In genomic region chr7:143338690-143339089, GRCm38 (mm10) we compare ENCODE assay signal across 23 mouse cellular contexts.
DNase-seq lines count a peak whose midpoint lies in the region; ATAC-seq and TF ChIP-seq lines count a peak whose summit lies in the region.
"Had no signal": no experiment of that assay in that cellular context is flagged by ENCODE, and none has a peak within 500 bp of the region (broad histone marks: within the 10 kb centered on the region; RNA-seq: fewer than 3 reads in every experiment).

No protein-coding gene starts in this region.

- no peak for TF ChIP-seq POLR2A in kidney, adult 2 months (IDR thresholded peaks at IDR 0.05; ENCODE audit: low read depth, low read length)
- TF ChIP-seq POLR2A in brain, embryonic 14.5 days (IDR thresholded peaks at IDR 0.05; ENCODE audit: borderline replicate concordance, extremely low read depth, insufficient read depth, insufficient read length, poor library complexity, severe bottlenecking): no peak
- TF ChIP-seq POLR2A in limb, embryonic 14.5 days (IDR thresholded peaks at IDR 0.05; ENCODE audit: borderline replicate concordance, extremely low read depth, insufficient read depth, insufficient read length): no peak

- no peak overlapping the region for H3K27ac ChIP-seq in hindbrain, embryonic 15.5 days (replicated peaks)
- H3K27ac ChIP-seq in hindbrain, embryonic 13.5 days: no peak overlapping the region
- H3K27ac ChIP-seq in kidney, postnatal 0 days: no peak overlapping the region
- H3K27ac ChIP-seq in kidney, adult 2 months (ENCODE audit: insufficient read depth, low read depth, low read length): no peak overlapping the region
- no peak overlapping the region for H3K27ac ChIP-seq in limb, embryonic 14.5 days (replicated peaks; ENCODE audit: low read depth, low read length)
- H3K27ac ChIP-seq: forebrain, embryonic 12.5 days; gastrocnemius, adult 2 months; heart, embryonic 10.5 days; intestine, embryonic 15.5 days; layer of hippocampus, adult 2 months; liver, embryonic 15.5 days; macrophage; midbrain, embryonic 15.5 days; neural tube, embryonic 15.5 days had no signal

- no peak overlapping the region for H3K4me3 ChIP-seq in hindbrain, embryonic 15.5 days
- no peak overlapping the region for H3K4me3 ChIP-seq in hindbrain, embryonic 13.5 days
- H3K4me3 ChIP-seq in kidney, postnatal 0 days (replicated peaks; ENCODE audit: low read depth, low read length): no peak overlapping the region
- H3K4me3 ChIP-seq in kidney, adult 2 months (ENCODE audit: insufficient read depth, low read depth, low read length): no peak overlapping the region
- H3K4me3 ChIP-seq in limb, embryonic 14.5 days (replicated peaks; ENCODE audit: low read length): no peak overlapping the region
- H3K4me3 ChIP-seq: forebrain, embryonic 12.5 days; gastrocnemius, adult 2 months; heart, embryonic 10.5 days; intestine, embryonic 15.5 days; layer of hippocampus, adult 2 months; liver, embryonic 15.5 days; midbrain, embryonic 15.5 days; neural tube, embryonic 15.5 days had no signal

- peaks cover 14% of the 10 kb centered on the region for H3K4me1 ChIP-seq in hindbrain, embryonic 15.5 days (replicated peaks)
- H3K4me1 ChIP-seq in hindbrain, embryonic 13.5 days (replicated peaks): peaks cover 28% of the 10 kb centered on the region
- H3K4me1 ChIP-seq in kidney, postnatal 0 days (replicated peaks; ENCODE audit: insufficient read depth, low read length): peaks cover 7% of the 10 kb centered on the region; the same call in 1 of the 2 replicates
- H3K4me1 ChIP-seq in kidney, adult 2 months (ENCODE audit: control insufficient read depth, insufficient read depth, low read length): no peaks in the 10 kb centered on the region
- H3K4me1 ChIP-seq in limb, embryonic 14.5 days (ENCODE audit: control insufficient read depth, insufficient read depth, low read length): peaks cover 27% of the 10 kb centered on the region
- H3K4me1 ChIP-seq: liver, embryonic 15.5 days had no signal

- H3K36me3 ChIP-seq in hindbrain, embryonic 15.5 days: no peaks in the 10 kb centered on the region
- H3K36me3 ChIP-seq in hindbrain, embryonic 13.5 days: no peaks in the 10 kb centered on the region
- no peaks in the 10 kb centered on the region for H3K36me3 ChIP-seq in kidney, postnatal 0 days (ENCODE audit: insufficient read depth, low read length)
- H3K36me3 ChIP-seq in kidney, adult 2 months (ENCODE audit: control insufficient read depth, insufficient read depth, low read length): no peaks in the 10 kb centered on the region
- no peaks in the 10 kb centered on the region for H3K36me3 ChIP-seq in limb, embryonic 14.5 days (ENCODE audit: control insufficient read depth, insufficient read depth, low read length)
- H3K36me3 ChIP-seq: forebrain, embryonic 12.5 days; heart, embryonic 10.5 days; intestine, embryonic 15.5 days; liver, embryonic 15.5 days; midbrain, embryonic 15.5 days; neural tube, embryonic 15.5 days had no signal

- 67% methylated on average over 4 of the region's 4 CpGs for WGBS in hindbrain, embryonic 15.5 days
- 70% methylated on average over 4 of the region's 4 CpGs for WGBS in hindbrain, embryonic 13.5 days
- WGBS in kidney, postnatal 0 days: 42% methylated on average over 4 of the region's 4 CpGs
- WGBS in kidney, adult 2 months: 58% methylated on average over 4 of the region's 4 CpGs
- 56% methylated on average over 4 of the region's 4 CpGs for WGBS in limb, embryonic 14.5 days

- 0 out of 2 replicates have a peak, but pooled peaks have one; percentile 34 for ATAC-seq in hindbrain, embryonic 15.5 days (ENCODE audit: low FRiP score, low read depth)
- ATAC-seq in hindbrain, embryonic 13.5 days (ENCODE audit: low FRiP score): no peak
- 0 out of 2 replicates have a peak, but pooled peaks have one; percentile 39 for ATAC-seq in kidney, postnatal 0 days (replicated peaks; ENCODE audit: low FRiP score, low read depth)
- peak; percentile 84 for ATAC-seq in limb, embryonic 14.5 days (ENCODE audit: low FRiP score, low read depth)
- ATAC-seq: intestine, embryonic 15.5 days; midbrain, embryonic 15.5 days had no signal

- no peak for DNase-seq in kidney, postnatal 0 days (ENCODE audit: low spot score)
- DNase-seq in kidney, adult 2 months: no peak
- DNase-seq in brain, embryonic 14.5 days (ENCODE audit: low read depth): peak; percentile 73
- DNase-seq in limb, embryonic 14.5 days (ENCODE audit: low spot score): peak; percentile 69
- no peak for DNase-seq in adrenal gland, postnatal 10 days
- DNase-seq: adrenal gland, postnatal 14 days; cerebellum, adult 8-10 months; gastrocnemius, adult 2 months; heart, postnatal 4 days; kidney, postnatal 14 days; liver; thymus, adult 18-20 months; thymus, postnatal 36 days had no signal

- peaks cover 4% of the 10 kb centered on the region; the same call in 1 of the 2 replicates for H3K9me3 ChIP-seq in hindbrain, embryonic 15.5 days
- 0 out of 2 replicates have a peak, but pooled peaks cover 4% of the 10 kb centered on the region for H3K9me3 ChIP-seq in hindbrain, embryonic 13.5 days
- H3K9me3 ChIP-seq in kidney, postnatal 0 days (replicated peaks; ENCODE audit: low read length): 0 out of 2 replicates have a peak, but pooled peaks cover 4% of the 10 kb centered on the region
- peaks cover 6% of the 10 kb centered on the region for H3K9me3 ChIP-seq in limb, embryonic 14.5 days (ENCODE audit: control insufficient read depth, low read length)
- H3K9me3 ChIP-seq: heart, embryonic 10.5 days; intestine, embryonic 15.5 days; liver, embryonic 15.5 days; midbrain, embryonic 15.5 days; neural tube, embryonic 15.5 days had no signal

- H3K27me3 ChIP-seq in hindbrain, embryonic 15.5 days: no peaks in the 10 kb centered on the region
- 0 out of 2 replicates have a peak, but pooled peaks cover 3% of the 10 kb centered on the region for H3K27me3 ChIP-seq in hindbrain, embryonic 13.5 days
- no peaks in the 10 kb centered on the region for H3K27me3 ChIP-seq in kidney, postnatal 0 days (ENCODE audit: insufficient read depth, low read length)
- no peaks in the 10 kb centered on the region for H3K27me3 ChIP-seq in kidney, adult 2 months (replicated peaks; ENCODE audit: control insufficient read depth, insufficient read depth, low read length)
- H3K27me3 ChIP-seq in limb, embryonic 14.5 days (ENCODE audit: control insufficient read depth, insufficient read depth, low read length): no peaks in the 10 kb centered on the region
- H3K27me3 ChIP-seq: intestine, embryonic 15.5 days; liver, embryonic 15.5 days; midbrain, embryonic 15.5 days; neural tube, embryonic 15.5 days had no signal

- no peak for TF ChIP-seq CTCF in kidney, postnatal 0 days (IDR thresholded peaks at IDR 0.05; ENCODE audit: low read depth)
- no peak for TF ChIP-seq CTCF in kidney, adult 2 months (conservative IDR thresholded peaks at IDR 0.05; ENCODE audit: insufficient read depth, insufficient read length, low read depth, low read length)
- no peak for TF ChIP-seq CTCF in brain, embryonic 14.5 days (IDR thresholded peaks at IDR 0.05; ENCODE audit: borderline replicate concordance, extremely low read depth, insufficient read depth, insufficient read length)

- no peak overlapping the region for H3K9ac ChIP-seq in hindbrain, embryonic 15.5 days
- H3K9ac ChIP-seq in hindbrain, embryonic 13.5 days: no peak overlapping the region
- no peak overlapping the region for H3K9ac ChIP-seq in kidney, postnatal 0 days (ENCODE audit: low read depth, low read length)
- H3K9ac ChIP-seq in limb, embryonic 14.5 days (ENCODE audit: low read depth, low read length, severe bottlenecking): no peak overlapping the region
- H3K9ac ChIP-seq: forebrain, embryonic 12.5 days; intestine, embryonic 15.5 days; liver, embryonic 15.5 days; midbrain, embryonic 15.5 days; neural tube, embryonic 15.5 days had no signal

- H3K4me2 ChIP-seq in hindbrain, embryonic 15.5 days: no peak overlapping the region
- no peak overlapping the region for H3K4me2 ChIP-seq in hindbrain, embryonic 13.5 days
- no peak overlapping the region for H3K4me2 ChIP-seq in kidney, postnatal 0 days (ENCODE audit: low read length)
- H3K4me2 ChIP-seq in limb, embryonic 14.5 days (replicated peaks; ENCODE audit: low read depth, low read length, severe bottlenecking): no peak overlapping the region
- H3K4me2 ChIP-seq: forebrain, embryonic 12.5 days; intestine, embryonic 15.5 days; liver, embryonic 15.5 days; midbrain, embryonic 15.5 days; neural tube, embryonic 15.5 days had no signal

Comparison
In these comparisons a context has a peak if more than half of its experiments do, and no peak if none do; other contexts are left out.
1. DNase-seq: peak in brain, embryonic 14.5 days (single experiment) and limb, embryonic 14.5 days (single experiment); none in kidney, postnatal 0 days (single experiment), kidney, adult 2 months (single experiment) and adrenal gland, postnatal 10 days (single experiment).